Mouse (Mus musculus) neural tube, embryonic 13.5 days (tissue): ENCODE measurements at regions not wholly inside any gene's neighbourhood (a gene's known extent, or its start where the extent isn't known, plus 50 kb on each side); places are given as distances from the start of the nearest gene placed in this dataset.

Source experiments
- ATAC-seq: fragments of 200-750 bp; cut with Nextera tagmentation; 2 replicates; pipeline ENCODE4 v1.8.0; 2017; ENCODE audit warnings: low read depth, mild to moderate bottlenecking, moderate TSS enrichment, moderate library complexity
- H3K27ac ChIP-seq: fragments of 300-500 bp; sonication (generic); replicated peaks from 2 replicates; pipeline ENCODE4 v1.5.1; 2015; ENCODE audit warnings: moderate library complexity, mild to moderate bottlenecking, inconsistent platforms
- H3K27me3 ChIP-seq: fragments of 300-500 bp; sonication (generic); 2 replicates; pipeline ENCODE4 v1.6.1; 2015; ENCODE audit warnings: mild to moderate bottlenecking, inconsistent platforms
- H3K36me3 ChIP-seq: fragments of 300-500 bp; sonication (generic); 2 replicates; pipeline ENCODE4 v1.6.1; 2015; ENCODE audit warnings: mild to moderate bottlenecking, inconsistent platforms
- H3K4me1 ChIP-seq: fragments of 300-500 bp; sonication (generic); replicated peaks from 2 replicates; pipeline ENCODE4 v1.6.1; 2015; ENCODE audit warnings: inconsistent platforms
- H3K4me2 ChIP-seq: fragments of 300-500 bp; sonication (generic); 2 replicates; pipeline ENCODE4 v1.6.1; 2015; ENCODE audit warnings: inconsistent platforms, mild to moderate bottlenecking, moderate library complexity
- H3K4me3 ChIP-seq: fragments of 300-500 bp; sonication (generic); 2 replicates; pipeline ENCODE4 v1.5.1; 2015; ENCODE audit warnings: mild to moderate bottlenecking, inconsistent platforms
- H3K9ac ChIP-seq: fragments of 300-500 bp; sonication (generic); 2 replicates; pipeline ENCODE4 v1.6.1; 2015; ENCODE audit warnings: moderate library complexity, mild to moderate bottlenecking, inconsistent platforms
- H3K9me3 ChIP-seq: fragments of 300-500 bp; sonication (generic); 2 replicates; pipeline ENCODE4 v1.6.1; 2016; ENCODE audit warnings: inconsistent platforms
- WGBS: fragments of 180-500 bp; shearing (Covaris S2); methylation state at CpG from one replicate; pipeline ENCODE4 v1.1.7; 2015; 5-methylcytosine and 5-hydroxymethylcytosine counted together

DNA sequence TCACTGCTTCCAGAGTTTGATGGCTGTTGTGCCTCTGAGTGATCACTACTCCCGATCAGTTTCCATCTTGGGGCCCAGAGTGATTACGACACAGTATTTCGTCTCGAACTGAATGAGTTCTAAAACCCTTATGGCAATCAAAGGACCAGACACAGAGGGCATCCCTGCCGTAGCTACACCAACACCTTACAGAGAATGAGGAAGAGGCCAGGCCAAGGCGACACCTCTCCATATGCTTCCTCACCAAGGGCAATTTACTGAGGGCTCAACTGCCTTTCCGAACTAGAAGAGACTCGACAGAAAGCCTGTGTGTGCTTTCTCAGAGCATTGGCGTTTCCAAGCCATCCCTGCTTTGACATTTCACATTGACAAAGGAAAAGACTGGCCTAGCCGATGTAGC is 289.8 kb upstream of the G2e3 start:
- Histone ChIP-seq H3K9me3 (no peaks in the 10 kb centered on the region), H3K4me3 (no peak overlapping the region), H3K27me3 (no peaks in the 10 kb centered on the region), H3K27ac (no peak overlapping the region), H3K4me2 (peak overlapping the region; percentile 25; the same call in 1 of the 2 replicates), H3K4me1 (no peaks in the 10 kb centered on the region), H3K36me3 (no peaks in the 10 kb centered on the region), H3K9ac (no peak overlapping the region)
- WGBS = 65% methylated on average over 10 of the region's 10 CpGs
- ATAC-seq = no peak

DNA sequence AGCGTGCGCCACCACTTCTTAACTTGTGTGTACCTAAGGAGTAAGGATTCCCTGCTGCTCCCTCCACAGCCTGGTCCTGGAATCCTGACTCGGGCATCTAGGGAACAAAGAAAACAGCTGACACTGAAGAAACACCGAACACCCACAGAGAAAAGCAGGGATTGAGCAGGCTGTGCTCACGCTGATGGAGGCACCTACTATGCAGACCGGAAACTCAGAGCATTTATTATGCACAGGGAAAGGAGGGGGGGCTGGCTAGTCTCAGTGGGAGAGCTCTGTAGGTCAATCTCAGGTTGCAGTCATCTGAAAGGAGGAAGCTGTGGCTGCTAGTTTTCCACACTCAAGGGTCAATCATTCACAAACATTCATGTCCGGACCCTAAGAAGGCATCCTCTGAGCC is 300.7 kb upstream of the G2e3 start:
- H3K4me3 ChIP-seq = no peak overlapping the region
- H3K9me3 ChIP-seq = no peaks in the 10 kb centered on the region
- no peak overlapping the region for H3K9ac ChIP-seq
- ATAC-seq = no peak
- H3K27ac ChIP-seq = no peak overlapping the region
- H3K36me3 ChIP-seq = no peaks in the 10 kb centered on the region
- no peaks in the 10 kb centered on the region for H3K4me1 ChIP-seq
- 48% methylated on average over 7 of the region's 7 CpGs for WGBS
- H3K4me2 ChIP-seq = no peak overlapping the region
- no peaks in the 10 kb centered on the region for H3K27me3 ChIP-seq

DNA sequence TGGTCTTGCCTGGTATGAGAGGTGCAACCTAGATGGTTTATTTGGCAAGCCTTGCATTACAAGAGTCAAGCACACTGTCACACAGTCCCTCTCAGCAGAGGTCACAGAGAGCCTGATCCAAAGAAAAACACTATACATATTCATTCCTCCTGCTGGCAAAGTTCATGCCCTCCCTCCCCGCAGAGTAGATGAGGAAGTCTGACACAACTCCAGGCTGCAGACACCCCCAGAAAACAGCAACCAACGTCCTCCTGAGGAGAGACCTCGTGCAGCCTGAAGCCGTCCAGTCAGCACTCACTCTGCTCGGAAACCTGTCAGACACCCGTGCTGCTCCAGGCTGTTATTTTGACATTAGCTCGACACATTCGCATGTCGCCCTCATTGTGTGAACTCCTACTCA is 302.4 kb upstream of the G2e3 start:
- H3K9me3 ChIP-seq = no peaks in the 10 kb centered on the region
- no peaks in the 10 kb centered on the region for H3K36me3 ChIP-seq
- 39% methylated on average over 9 of the region's 9 CpGs for WGBS
- no peak overlapping the region for H3K4me2 ChIP-seq
- no peaks in the 10 kb centered on the region for H3K27me3 ChIP-seq
- no peak overlapping the region for H3K4me3 ChIP-seq
- no peak overlapping the region for H3K9ac ChIP-seq
- H3K4me1 ChIP-seq = no peaks in the 10 kb centered on the region
- ATAC-seq = no peak
- no peak overlapping the region for H3K27ac ChIP-seq

GRCm38 (mm10) chr12:51045020-51045419 is 302.8 kb upstream of the G2e3 start:
- Histone ChIP-seq H3K27ac (no peak overlapping the region), H3K9me3 (no peaks in the 10 kb centered on the region), H3K27me3 (no peaks in the 10 kb centered on the region), H3K4me3 (no peak overlapping the region), H3K4me1 (no peaks in the 10 kb centered on the region), H3K36me3 (no peaks in the 10 kb centered on the region), H3K4me2 (no peak overlapping the region), H3K9ac (no peak overlapping the region)
- WGBS = 41% methylated on average over 1 of the region's 1 CpGs
- no peak for ATAC-seq

DNA sequence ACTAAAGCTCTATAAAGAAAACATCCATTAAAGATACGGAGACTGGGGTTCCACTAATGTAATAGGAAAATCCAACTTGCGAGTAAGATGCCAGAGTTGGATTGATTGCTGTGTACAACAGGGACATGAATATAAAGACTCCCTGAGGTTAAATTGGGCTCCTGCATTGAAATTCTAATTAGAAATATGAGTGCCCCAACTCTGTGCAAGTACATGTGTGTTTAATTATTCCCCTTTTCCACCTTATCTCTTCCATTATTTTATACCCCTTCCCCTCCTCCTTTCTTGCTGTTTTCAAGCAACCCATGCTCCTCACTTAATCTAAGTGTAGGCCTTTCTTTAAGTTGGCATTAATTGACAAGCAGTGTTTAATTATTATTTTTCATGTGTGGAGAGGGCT is 315.7 kb upstream of the G2e3 start:
- Histone ChIP-seq H3K9me3 (no peaks in the 10 kb centered on the region), H3K27ac (no peak overlapping the region), H3K27me3 (no peaks in the 10 kb centered on the region), H3K4me2 (no peak overlapping the region), H3K36me3 (no peaks in the 10 kb centered on the region), H3K4me3 (no peak overlapping the region), H3K4me1 (peaks cover 6% of the 10 kb centered on the region; the same call in 1 of the 2 replicates), H3K9ac (no peak overlapping the region)
- ATAC-seq = peak; percentile 56; the same call in 1 of the 2 replicates
- 29% methylated on average over 2 of the region's 2 CpGs for WGBS

DNA sequence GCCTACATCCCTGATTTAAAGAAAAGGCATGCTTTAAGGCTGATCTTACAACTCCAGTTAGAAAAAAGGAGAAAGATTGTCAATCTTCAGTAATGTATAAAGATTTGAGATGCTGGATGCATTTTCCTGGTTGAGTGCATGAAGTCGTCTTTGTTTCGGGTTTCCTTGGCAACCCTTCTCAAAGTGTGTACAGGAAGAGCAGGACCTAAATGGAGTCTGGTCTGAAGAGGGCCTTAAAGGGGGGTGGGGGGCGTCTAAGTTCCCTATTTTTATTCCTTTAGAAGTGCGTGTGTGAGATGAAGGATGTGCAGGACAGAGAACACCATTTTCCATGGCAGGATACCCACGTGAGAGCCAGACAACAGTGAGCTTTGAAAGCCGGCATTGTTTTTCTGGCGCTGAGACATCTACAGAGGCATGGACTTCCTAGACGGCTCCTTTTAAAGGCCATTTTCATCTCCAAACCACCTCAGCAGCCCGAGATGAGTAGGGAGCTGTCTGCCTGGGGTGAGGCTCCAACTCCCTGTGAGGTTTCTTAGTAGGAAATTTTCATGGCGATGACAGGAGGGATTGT is 319.2 kb upstream of the G2e3 start:
- Histone ChIP-seq H3K27me3 (no peaks in the 10 kb centered on the region), H3K4me1 (peaks cover 6% of the 10 kb centered on the region; the same call in 1 of the 2 replicates), H3K36me3 (no peaks in the 10 kb centered on the region), H3K9ac (no peak overlapping the region), H3K27ac (no peak overlapping the region), H3K4me2 (no peak overlapping the region), H3K9me3 (no peaks in the 10 kb centered on the region), H3K4me3 (no peak overlapping the region)
- no peak; the same call in 1 of the 2 replicates for ATAC-seq
- WGBS = 32% methylated on average over 10 of the region's 10 CpGs

- no peaks in the 10 kb centered on the region for H3K9me3 ChIP-seq
- H3K4me2 ChIP-seq = no peak overlapping the region
- ATAC-seq = no peak
- H3K27ac ChIP-seq = no peak overlapping the region
- no peaks in the 10 kb centered on the region for H3K27me3 ChIP-seq
- 87% methylated on average over 5 of the region's 5 CpGs for WGBS
- no peak overlapping the region for H3K9ac ChIP-seq
- no peaks in the 10 kb centered on the region for H3K36me3 ChIP-seq
- no peak overlapping the region for H3K4me3 ChIP-seq
- H3K4me1 ChIP-seq = peaks cover 6% of the 10 kb centered on the region; the same call in 1 of the 2 replicates
These were observed 321.8 kb upstream of the G2e3 start for GRCm38 (mm10) chr12:51026046-51026445.

DNA sequence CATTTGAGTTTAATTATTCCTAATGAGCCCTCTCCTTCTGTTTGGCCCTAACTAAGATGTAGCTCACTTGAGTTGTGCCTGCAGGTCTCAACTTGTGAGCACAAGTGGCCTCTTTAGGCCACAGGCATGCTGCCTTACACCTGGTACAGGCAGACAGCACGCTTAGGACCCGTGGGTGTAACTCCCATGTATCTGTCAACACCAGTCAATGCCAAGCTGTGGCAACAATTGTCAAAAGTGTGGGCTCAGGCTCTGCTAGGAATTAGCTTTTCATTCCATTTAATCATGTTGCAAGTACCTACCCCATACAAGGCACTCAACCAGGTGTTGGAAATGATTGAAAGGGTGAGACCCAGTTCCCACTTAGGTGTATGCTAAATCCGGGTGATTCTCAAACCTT is 322.3 kb upstream of the G2e3 start:
- no peak overlapping the region for H3K27ac ChIP-seq
- H3K4me1 ChIP-seq = peaks cover 6% of the 10 kb centered on the region; the same call in 1 of the 2 replicates
- no peak overlapping the region for H3K4me3 ChIP-seq
- WGBS = 88% methylated on average over 3 of the region's 3 CpGs
- no peak overlapping the region for H3K4me2 ChIP-seq
- ATAC-seq = no peak
- H3K36me3 ChIP-seq = no peaks in the 10 kb centered on the region
- no peaks in the 10 kb centered on the region for H3K9me3 ChIP-seq
- no peaks in the 10 kb centered on the region for H3K27me3 ChIP-seq
- H3K9ac ChIP-seq = no peak overlapping the region

- Histone ChIP-seq H3K4me3 (no peak overlapping the region), H3K36me3 (no peaks in the 10 kb centered on the region), H3K9me3 (no peaks in the 10 kb centered on the region), H3K9ac (no peak overlapping the region), H3K27ac (no peak overlapping the region), H3K4me1 (peaks cover 6% of the 10 kb centered on the region; the same call in 1 of the 2 replicates), H3K4me2 (no peak overlapping the region), H3K27me3 (no peaks in the 10 kb centered on the region)
- 0 out of 2 replicates have a peak, but pooled peaks have one; percentile 27 for ATAC-seq
- 94% methylated on average over 3 of the region's 3 CpGs for WGBS
These were observed 323.7 kb upstream of the G2e3 start for GRCm38 (mm10) chr12:51024057-51024743.

DNA sequence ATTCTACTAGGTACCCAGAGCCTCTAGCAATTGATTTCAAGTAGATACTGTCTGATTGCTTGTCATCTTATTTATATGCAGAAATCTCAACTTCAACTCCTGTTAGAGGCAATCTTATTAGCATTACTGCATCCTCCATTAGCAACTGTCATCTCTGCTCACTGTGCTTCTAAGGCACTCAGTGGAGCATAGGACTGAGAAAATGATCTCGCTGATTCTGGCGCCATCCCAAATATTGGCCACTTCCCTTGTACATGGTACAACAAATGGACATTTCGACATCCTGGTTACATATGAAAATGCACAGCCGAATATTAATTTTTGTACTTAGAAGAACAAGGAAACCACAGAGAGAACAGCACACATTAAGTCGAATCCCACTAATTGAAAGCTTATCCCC is 329.7 kb upstream of the G2e3 start:
- ATAC-seq = no peak
- Histone ChIP-seq H3K4me1 (no peaks in the 10 kb centered on the region), H3K4me2 (no peak overlapping the region), H3K27me3 (no peaks in the 10 kb centered on the region), H3K36me3 (no peaks in the 10 kb centered on the region), H3K4me3 (no peak overlapping the region), H3K9ac (no peak overlapping the region), H3K27ac (no peak overlapping the region), H3K9me3 (no peaks in the 10 kb centered on the region)
- WGBS = 84% methylated on average over 5 of the region's 5 CpGs

DNA sequence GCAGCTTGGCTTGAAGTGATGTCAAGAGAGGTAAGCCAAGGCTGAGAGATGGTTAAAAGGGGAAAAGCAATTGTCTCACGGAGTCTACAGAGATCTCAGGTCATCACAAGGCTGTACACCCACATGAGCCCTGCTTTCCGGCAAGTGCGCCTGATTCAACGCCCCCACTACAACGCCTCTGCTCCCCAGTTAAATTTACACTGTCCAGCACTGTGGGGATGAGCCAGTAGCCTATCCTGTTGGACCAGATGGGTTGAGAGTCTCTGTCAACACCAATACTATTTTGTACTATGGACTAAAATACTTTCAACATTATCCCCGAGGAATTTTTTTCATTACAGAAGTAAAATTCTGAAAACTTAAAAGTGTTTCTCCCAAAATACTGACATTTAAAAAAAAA is 331.8 kb upstream of the G2e3 start:
- no peak for ATAC-seq
- no peaks in the 10 kb centered on the region for H3K36me3 ChIP-seq
- H3K4me3 ChIP-seq = no peak overlapping the region
- H3K9ac ChIP-seq = no peak overlapping the region
- H3K9me3 ChIP-seq = no peaks in the 10 kb centered on the region
- H3K4me1 ChIP-seq = no peaks in the 10 kb centered on the region
- no peak overlapping the region for H3K27ac ChIP-seq
- H3K4me2 ChIP-seq = no peak overlapping the region
- WGBS = 92% methylated on average over 6 of the region's 6 CpGs
- H3K27me3 ChIP-seq = no peaks in the 10 kb centered on the region

DNA sequence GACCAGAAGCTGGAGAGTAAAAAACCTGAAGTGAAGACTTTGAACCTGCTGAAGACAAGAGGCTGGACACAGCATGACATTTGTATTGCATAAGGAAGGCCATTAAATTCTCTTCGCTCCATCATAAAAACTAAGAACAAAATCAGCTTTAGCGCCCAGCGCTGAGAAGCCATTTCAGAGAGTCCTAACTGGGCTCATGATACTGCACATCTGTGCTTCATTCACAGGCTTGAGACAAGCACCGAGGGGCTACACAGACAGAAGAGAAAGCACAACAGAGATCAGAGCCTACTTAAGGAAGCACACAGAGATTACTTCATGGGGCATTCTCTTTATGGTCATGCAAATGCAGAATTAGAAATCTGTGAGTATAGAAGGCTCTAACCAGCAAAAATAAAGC is 338.2 kb upstream of the G2e3 start:
- Histone ChIP-seq H3K27ac (no peak overlapping the region), H3K4me2 (no peak overlapping the region), H3K4me1 (no peaks in the 10 kb centered on the region), H3K9me3 (no peaks in the 10 kb centered on the region), H3K27me3 (peaks cover 11% of the 10 kb centered on the region), H3K36me3 (no peaks in the 10 kb centered on the region), H3K9ac (no peak overlapping the region), H3K4me3 (no peak overlapping the region)
- ATAC-seq = no peak
- WGBS = 43% methylated on average over 4 of the region's 4 CpGs
